Mouse (Mus musculus) lung, embryonic 14.5 days (tissue): ENCODE data around the gene Atrx. TPM values are rescaled to one million over a fixed set of nuclear protein-coding genes. Genes with fewer than 3 reads are reported as not detected.
"Not testable (repeated sequence)": the region's sequence is repeated elsewhere in the genome, so short reads cannot be mapped to it uniquely, and the experiment has no call there.

ENCODE experiments used
- ATAC-seq: fragments of 200-750 bp; cut with Nextera tagmentation; 2 replicates; pipeline ENCODE4 v1.8.0; 2017; ENCODE audit warnings: mild to moderate bottlenecking, moderate TSS enrichment, moderate library complexity; ENCODE audit not compliant: insufficient read depth
- DNase-seq: peaks from one replicate; pipeline ENCODE4 v3.0.0-alpha.2; 2015
- H3K27ac ChIP-seq: fragments of 300-500 bp; sonication (generic); 2 replicates; pipeline ENCODE4 v1.5.1; 2014; ENCODE audit warnings: low read depth, mild to moderate bottlenecking, moderate library complexity
- H3K27me3 ChIP-seq: fragments of 300-500 bp; sonication (generic); 2 replicates; pipeline ENCODE4 v1.6.1; 2014; ENCODE audit warnings: low read length, control low read depth; ENCODE audit not compliant: insufficient read depth
- H3K36me3 ChIP-seq: fragments of 300-500 bp; sonication (generic); 2 replicates; pipeline ENCODE4 v1.6.1; 2014; ENCODE audit warnings: control low read depth; ENCODE audit not compliant: insufficient read depth
- H3K4me1 ChIP-seq: fragments of 300-500 bp; sonication (generic); 2 replicates; pipeline ENCODE4 v1.6.1; 2014; ENCODE audit warnings: antibody characterized with exemption, control low read depth; ENCODE audit not compliant: insufficient read depth
- H3K4me2 ChIP-seq: fragments of 300-500 bp; sonication (generic); 2 replicates; pipeline ENCODE4 v1.6.1; 2014; ENCODE audit warnings: mild to moderate bottlenecking
- H3K4me3 ChIP-seq: fragments of 300-500 bp; sonication (generic); 2 replicates; pipeline ENCODE4 v1.5.1; 2014; ENCODE audit warnings: low read depth, low read length
- H3K9ac ChIP-seq: fragments of 300-500 bp; sonication (generic); 2 replicates; pipeline ENCODE4 v1.6.1; 2014
- H3K9me3 ChIP-seq: fragments of 300-500 bp; sonication (generic); 2 replicates; pipeline ENCODE4 v1.6.1; 2016; ENCODE audit warnings: low read depth, low read length, control low read depth
- CTCF ChIP-seq: IDR thresholded peaks from 2 replicates; pipeline ENCODE4 v1.5.1; 2016; ENCODE audit warnings: antibody characterized with exemption, low read depth
- WGBS: fragments of 180-500 bp; shearing (Covaris S2); extraction: QIAGEN DNeasy Blood & Tissue Kit; methylation state at CpG from one replicate; pipeline ENCODE4 v1.1.7; 2014; 5-methylcytosine and 5-hydroxymethylcytosine counted together
- polyA plus RNA-seq: library from polyadenylated mRNA; unstranded; fragments of >200 nt; fragmentation: Nextera tagmentation; extraction: Ambion mirVana; gene quantifications from 2 replicates; pipeline ENCODE4 v1.2.1, GENCODE M21; 2014

Atrx gene
- polyA plus RNA-seq, 1 experiment from 2014 or later, result 202 TPM

DNA sequence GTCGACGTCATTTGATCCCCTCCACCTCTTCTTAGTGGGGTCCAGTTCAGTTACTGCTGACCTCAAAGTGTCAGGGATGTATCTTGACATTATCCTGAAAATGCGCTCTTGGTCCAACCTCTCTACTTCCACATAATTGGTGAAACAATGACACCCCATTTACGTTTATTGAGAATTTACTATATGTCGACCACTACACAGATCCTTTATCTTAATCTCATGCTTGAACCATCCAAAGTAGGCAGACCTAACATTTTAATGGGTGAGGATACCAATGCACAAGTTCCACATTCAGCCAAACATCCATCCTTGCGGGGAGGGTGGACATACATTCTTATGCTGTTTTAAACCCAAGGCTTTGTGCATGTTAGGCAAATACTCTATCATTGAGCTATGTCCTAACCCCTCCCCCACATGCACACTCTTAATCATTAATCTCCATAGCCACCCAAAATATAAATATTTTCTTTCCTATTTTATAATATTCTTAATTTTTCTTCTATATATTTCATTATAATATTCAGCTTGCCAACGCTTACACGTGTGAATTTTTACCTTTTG lies 355 bp upstream of the Atrx start:
- DNase-seq (no peak), ATAC-seq (peak; percentile 36)
- WGBS, result 35% methylated on average over 8 of the region's 8 CpGs
- Histone ChIP-seq H3K9me3 (no peaks in the 10 kb centered on the region), H3K4me2 (peak overlapping the region; percentile 4), H3K36me3 (no peaks in the 10 kb centered on the region), H3K27ac (no peak overlapping the region), H3K27me3 (no peaks in the 10 kb centered on the region), H3K9ac (no peak overlapping the region; the same call in 1 of the 2 replicates), H3K4me3 (peak overlapping the region; percentile 62), H3K4me1 (no peaks in the 10 kb centered on the region)
- TF ChIP-seq CTCF, result no peak

- no peaks in the 10 kb centered on the region for H3K4me1 ChIP-seq
- whole genome bisulfite sequencing, result 15% methylated on average over 43 of the region's 69 CpGs
- no peaks in the 10 kb centered on the region for H3K27me3 ChIP-seq
- no peaks in the 10 kb centered on the region for H3K9me3 ChIP-seq
- DNase-seq, result peak; percentile 47
- ATAC-seq, result peak; percentile 61
- TF ChIP-seq CTCF, result no peak
- H3K4me2 ChIP-seq, result peak overlapping the region; percentile 63
- no peaks in the 10 kb centered on the region for H3K36me3 ChIP-seq
- H3K4me3 ChIP-seq, result peak overlapping the region; percentile 62
- H3K9ac ChIP-seq, result peak overlapping the region; percentile 93
- peak overlapping the region; percentile 93 for H3K27ac ChIP-seq
These were observed 1.0 kb downstream of the Atrx start for GRCm38 (mm10) chrX:105927941-105928860.

- Histone ChIP-seq H3K9ac (no peak overlapping the region), H3K4me2 (peak overlapping the region; percentile 63), H3K36me3 (no peaks in the 10 kb centered on the region), H3K27me3 (no peaks in the 10 kb centered on the region), H3K27ac (no peak overlapping the region), H3K4me1 (no peaks in the 10 kb centered on the region), H3K4me3 (no peak overlapping the region), H3K9me3 (no peaks in the 10 kb centered on the region)
- no peak for TF ChIP-seq CTCF
- DNase-seq, result peak; percentile 4
- ATAC-seq, result no peak
- 70% methylated on average over 12 of the region's 12 CpGs for WGBS
These were observed 3.0 kb downstream of the Atrx start for GRCm38 (mm10) chrX:105926121-105926735.

DNA sequence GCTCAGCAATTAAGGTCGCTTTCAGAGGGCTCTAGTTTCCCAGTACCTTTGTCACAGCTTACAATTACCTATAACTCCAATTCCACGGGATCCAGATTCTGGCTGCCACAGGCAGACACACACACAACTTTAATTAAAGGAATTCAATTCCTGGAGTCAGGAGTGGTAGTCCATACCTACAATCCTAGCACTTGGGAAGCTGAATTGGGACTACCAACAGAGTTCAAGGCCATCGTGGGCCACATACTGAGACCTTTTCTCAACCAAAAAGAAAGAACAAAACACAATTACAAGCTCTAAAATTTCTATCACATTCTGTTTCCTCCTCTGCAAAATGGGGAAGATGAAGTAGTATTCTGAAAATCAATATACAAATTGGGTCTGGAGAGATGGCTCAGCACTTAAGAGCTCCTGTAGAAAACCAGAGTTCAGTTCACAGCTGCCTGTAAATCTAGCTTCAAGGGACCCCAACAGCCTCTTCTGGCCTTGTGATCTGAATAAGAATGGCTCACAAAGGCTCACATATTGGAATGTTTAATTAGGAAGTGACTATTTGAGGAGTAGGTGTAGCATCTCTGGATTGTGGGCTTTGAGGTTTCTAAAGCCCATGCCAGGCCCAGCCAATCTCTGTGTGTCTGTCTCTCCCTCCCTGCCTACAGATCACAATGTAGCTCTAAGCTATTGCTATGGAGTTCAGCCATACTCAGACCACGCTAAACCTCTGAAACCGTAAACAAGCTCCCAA lies 4.7 kb downstream of the Atrx start:
- H3K4me3 ChIP-seq, result no peak overlapping the region
- no peak overlapping the region for H3K9ac ChIP-seq
- no peak overlapping the region for H3K27ac ChIP-seq
- no peak for ATAC-seq
- H3K9me3 ChIP-seq, result no peaks in the 10 kb centered on the region
- no peaks in the 10 kb centered on the region for H3K27me3 ChIP-seq
- TF ChIP-seq CTCF, result no peak
- H3K36me3 ChIP-seq, result no peaks in the 10 kb centered on the region
- DNase-seq, result no peak
- 85% methylated on average over 5 of the region's 5 CpGs for WGBS
- no peaks in the 10 kb centered on the region for H3K4me1 ChIP-seq
- no peak overlapping the region for H3K4me2 ChIP-seq

- Histone ChIP-seq H3K4me3 (no peak overlapping the region), H3K4me1 (no peaks in the 10 kb centered on the region), H3K27ac (no peak overlapping the region), H3K9ac (no peak overlapping the region), H3K9me3 (no peaks in the 10 kb centered on the region), H3K27me3 (no peaks in the 10 kb centered on the region), H3K36me3 (no peaks in the 10 kb centered on the region), H3K4me2 (no peak overlapping the region)
- TF ChIP-seq CTCF, result no peak
- 60% methylated on average over 1 of the region's 1 CpGs for WGBS
- ATAC-seq, result no peak
- DNase-seq, result no peak
These were observed 5.3 kb downstream of the Atrx start for GRCm38 (mm10) chrX:105923896-105924295.

DNA sequence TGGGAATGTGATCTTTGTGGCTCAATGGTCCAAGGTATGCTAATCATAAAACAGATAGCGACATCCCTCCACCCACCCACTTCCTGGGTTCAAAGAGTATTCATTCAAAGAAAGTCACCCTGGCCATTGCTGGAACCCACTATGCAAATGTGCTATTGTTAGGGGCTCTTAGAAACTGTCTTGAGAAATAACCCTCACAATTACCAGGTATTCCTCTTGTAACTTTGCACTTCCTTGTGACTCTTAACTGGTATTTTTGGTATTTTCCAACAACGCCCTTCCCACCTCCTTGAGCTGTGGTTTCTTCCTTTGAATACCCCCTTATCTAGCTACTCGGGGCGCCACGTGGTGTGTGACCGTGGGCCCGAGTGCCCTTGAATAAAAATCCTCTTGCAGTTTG lies 6.2 kb downstream of the Atrx start:
- H3K9ac ChIP-seq, DNase-seq, H3K36me3 ChIP-seq, H3K27me3 ChIP-seq, H3K27ac ChIP-seq, H3K4me1 ChIP-seq, ATAC-seq, H3K9me3 ChIP-seq, H3K4me3 ChIP-seq, H3K4me2 ChIP-seq: not testable (repeated sequence)
- 92% methylated on average over 7 of the region's 7 CpGs for WGBS
